Mouse (Mus musculus) forebrain, embryonic 12.5 days (tissue): ENCODE data around the gene Gli1. TPM values are rescaled to one million over a fixed set of nuclear protein-coding genes. Genes with fewer than 3 reads are reported as not detected.
"Not testable (repeated sequence)": the region's sequence is repeated elsewhere in the genome, so short reads cannot be mapped to it uniquely, and the experiment has no call there.

Experiments
- ATAC-seq: fragments of 200-750 bp; cut with Nextera tagmentation; 2 replicates; pipeline ENCODE4 v1.8.0; 2017; ENCODE audit warnings: moderate TSS enrichment; ENCODE audit not compliant: low FRiP score
- H3K27ac ChIP-seq: fragments of 300-500 bp; sonication (generic); 2 replicates; pipeline ENCODE4 v1.5.1; 2016; ENCODE audit warnings: mild to moderate bottlenecking
- H3K27me3 ChIP-seq: fragments of 300-500 bp; sonication (generic); 2 replicates; pipeline ENCODE4 v1.6.1; 2016; ENCODE audit warnings: mild to moderate bottlenecking
- H3K36me3 ChIP-seq: fragments of 300-500 bp; sonication (generic); replicated peaks from 2 replicates; pipeline ENCODE4 v1.6.1; 2016; ENCODE audit warnings: mild to moderate bottlenecking
- H3K4me1 ChIP-seq: fragments of 300-500 bp; sonication (generic); 2 replicates; pipeline ENCODE4 v1.6.1; 2016
- H3K4me2 ChIP-seq: fragments of 300-500 bp; sonication (generic); 2 replicates; pipeline ENCODE4 v1.6.1; 2016; ENCODE audit warnings: mild to moderate bottlenecking, moderate library complexity
- H3K4me3 ChIP-seq: fragments of 300-500 bp; sonication (generic); replicated peaks from 2 replicates; pipeline ENCODE4 v1.5.1; 2016; ENCODE audit warnings: mild to moderate bottlenecking
- H3K9ac ChIP-seq: fragments of 300-500 bp; sonication (generic); 2 replicates; pipeline ENCODE4 v1.6.1; 2016; ENCODE audit warnings: mild to moderate bottlenecking
- H3K9me3 ChIP-seq: fragments of 300-500 bp; sonication (generic); 2 replicates; pipeline ENCODE4 v1.6.1; 2016
- WGBS: fragments of 180-500 bp; shearing (Covaris S2); methylation state at CpG from one replicate; pipeline ENCODE4 v1.1.7; 2016; 5-methylcytosine and 5-hydroxymethylcytosine counted together
- polyA plus RNA-seq: library from polyadenylated mRNA; unstranded; fragments of >200 nt; fragmentation: Nextera tagmentation; extraction: Ambion mirVana; gene quantifications from 2 replicates; pipeline ENCODE4 v1.2.1, GENCODE M21; 2016

Gene Gli1
- polyA plus RNA-seq, 1 experiment from 2014 or later: 3.6 TPM

DNA sequence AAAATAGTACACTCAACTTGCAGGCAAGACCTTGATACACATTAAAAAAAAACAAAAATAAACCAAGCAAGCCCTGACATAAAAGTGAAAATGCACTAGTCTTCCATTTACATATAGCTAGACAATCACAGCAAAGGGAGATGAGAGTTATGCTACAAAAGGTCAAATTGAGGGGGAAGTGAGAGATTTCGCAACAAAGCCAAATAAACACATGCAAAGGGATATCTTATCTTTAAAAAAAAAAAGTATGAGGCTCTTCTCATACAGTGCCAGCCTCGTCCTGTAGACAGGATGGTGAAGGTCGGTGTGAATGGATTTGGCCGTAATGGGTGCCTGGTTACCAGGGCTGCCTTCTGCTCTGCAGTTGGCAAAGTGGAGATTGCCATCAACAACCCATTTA is 28.9 kb downstream of the Gli1 start:
- no peak overlapping the region for H3K4me3 ChIP-seq
- no peak for ATAC-seq
- H3K4me1 ChIP-seq: peaks cover 12% of the 10 kb centered on the region
- H3K27ac ChIP-seq: no peak overlapping the region
- WGBS: 80% methylated on average over 4 of the region's 4 CpGs
- no peak overlapping the region for H3K4me2 ChIP-seq
- no peak overlapping the region for H3K9ac ChIP-seq
- no peaks in the 10 kb centered on the region for H3K9me3 ChIP-seq
- H3K36me3 ChIP-seq: peaks cover 18% of the 10 kb centered on the region
- H3K27me3 ChIP-seq: no peaks in the 10 kb centered on the region

DNA sequence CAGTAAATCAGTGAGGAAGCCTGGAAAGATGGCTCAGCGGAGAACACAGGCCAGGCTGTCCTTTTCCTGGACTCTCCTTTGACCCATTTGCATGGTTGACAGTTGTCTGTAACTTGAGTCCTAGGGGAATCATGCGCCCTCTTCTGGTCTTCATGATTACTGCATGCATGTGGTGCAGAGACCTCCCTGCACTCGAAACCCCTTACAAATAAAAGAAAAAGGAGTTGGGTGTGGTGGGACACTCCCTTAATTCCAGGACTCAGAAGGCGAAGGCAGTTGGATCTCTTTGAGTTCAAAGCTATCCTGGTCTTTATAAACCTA is 29.5 kb downstream of the Gli1 start:
- H3K4me3 ChIP-seq: peak overlapping the region; percentile 79
- H3K4me1 ChIP-seq: peaks cover 12% of the 10 kb centered on the region
- H3K4me2 ChIP-seq: peak overlapping the region; percentile 71
- under 1% methylated on average over 4 of the region's 4 CpGs for WGBS
- H3K27ac ChIP-seq: peak overlapping the region; percentile 75
- no peaks in the 10 kb centered on the region for H3K9me3 ChIP-seq
- no peaks in the 10 kb centered on the region for H3K27me3 ChIP-seq
- ATAC-seq: peak; percentile 64
- peaks cover 24% of the 10 kb centered on the region for H3K36me3 ChIP-seq
- H3K9ac ChIP-seq: peak overlapping the region; percentile 86; the same call in 1 of the 2 replicates

DNA sequence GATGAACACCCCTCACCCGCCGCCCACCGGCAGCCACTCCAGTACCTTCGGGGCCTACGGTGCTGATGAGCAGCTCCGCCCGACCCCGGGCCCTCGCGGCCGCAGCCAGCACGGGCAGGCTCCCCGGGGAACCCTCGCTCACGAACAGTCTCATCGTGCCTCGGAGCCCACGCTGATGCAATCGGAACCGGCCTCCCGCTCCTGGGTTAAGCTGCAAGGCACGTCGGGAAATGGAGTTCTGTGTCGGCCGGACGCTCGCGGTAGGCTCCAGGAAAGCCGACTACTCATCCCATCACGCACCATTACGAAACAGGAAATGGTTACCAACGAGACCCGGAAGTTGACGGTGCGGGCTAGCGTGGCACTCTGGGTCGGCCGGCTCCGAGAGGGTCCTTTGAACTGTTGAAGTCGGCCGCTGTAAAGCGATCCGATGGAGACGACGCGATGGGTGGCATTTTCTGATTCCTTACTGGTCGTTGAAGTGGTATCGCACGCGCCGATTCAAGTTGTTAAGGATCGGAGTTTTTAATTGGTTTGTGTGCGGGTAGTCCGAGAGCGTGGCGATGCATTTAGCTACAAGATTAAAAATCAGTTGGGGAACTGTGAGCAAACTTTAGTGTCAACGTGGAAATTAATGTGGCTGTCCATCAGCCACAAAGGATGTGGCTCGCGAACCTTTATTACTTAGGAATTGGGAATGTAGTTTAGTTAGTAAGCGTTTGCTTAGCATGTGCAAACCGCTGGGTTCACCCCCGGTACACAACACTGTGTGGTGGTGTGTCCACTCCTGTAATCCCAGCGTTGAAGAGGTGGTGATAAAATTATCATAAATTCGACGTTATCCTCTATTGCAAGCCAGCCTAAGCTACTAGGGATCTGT is 30.1 kb downstream of the Gli1 start, which contains the start of gene Mars:
Mars (minus strand) TSS at position 311 of the 880 bp plus-strand sequence.
- Histone ChIP-seq H3K9me3 (no peaks in the 10 kb centered on the region), H3K4me2 (peak within 1 kb of the TSS; percentile 71), H3K36me3 (peaks cover 30% of the 10 kb centered on the region), H3K4me1 (peaks cover 12% of the 10 kb centered on the region), H3K9ac (peak within 1 kb of the TSS; percentile 86), H3K27me3 (no peaks in the 10 kb centered on the region), H3K4me3 (peak within 1 kb of the TSS; percentile 79), H3K27ac (peak within 1 kb of the TSS; percentile 75)
- under 1% methylated on average over 65 of the region's 65 CpGs for WGBS
- ATAC-seq: peak; percentile 96

DNA sequence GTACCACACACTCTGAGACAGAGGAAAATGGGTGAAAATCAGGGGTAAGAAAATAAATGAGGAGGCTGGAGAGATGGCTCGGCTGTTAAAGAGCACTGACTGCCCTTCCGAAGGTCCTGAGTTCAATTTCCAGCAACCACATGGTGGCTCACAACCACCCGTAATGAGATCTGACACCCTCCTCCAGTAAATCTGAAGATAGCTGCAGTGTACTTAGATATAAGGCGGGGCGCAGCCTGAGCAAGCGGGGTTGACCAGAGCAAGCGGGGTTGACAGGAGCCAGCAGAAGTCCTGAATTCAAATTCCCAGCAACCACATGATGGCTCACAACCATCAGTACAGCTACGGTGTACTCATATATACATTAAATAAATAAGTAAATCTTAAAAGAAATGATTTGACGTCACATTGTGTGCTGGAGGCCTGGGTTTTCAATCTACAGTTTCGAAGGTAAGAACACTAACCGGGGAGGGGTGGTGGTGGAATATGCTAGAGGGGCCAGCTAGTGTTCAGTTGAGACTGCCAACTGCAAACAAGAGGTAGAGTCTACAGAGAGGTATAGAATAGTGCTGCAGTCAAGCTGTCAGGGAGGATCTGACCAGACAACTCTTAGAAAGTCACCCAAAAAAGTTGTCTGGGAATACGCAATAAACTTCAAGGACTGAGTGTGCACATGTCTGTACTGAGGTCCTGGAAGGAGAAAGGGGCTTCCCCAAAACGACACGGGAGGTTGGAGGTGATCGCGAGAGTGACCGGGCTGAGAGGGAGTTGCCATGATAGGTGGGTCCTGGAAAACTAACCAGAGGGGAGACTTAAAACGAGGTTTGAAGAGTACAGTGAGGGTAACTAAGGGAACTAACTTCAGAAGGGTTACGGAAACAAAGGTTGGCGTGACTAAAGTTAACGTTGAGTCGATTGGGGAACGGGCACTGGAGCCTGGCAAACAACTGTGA is 31.0 kb downstream of the Gli1 start:
- Histone ChIP-seq H3K4me1 (peaks cover 12% of the 10 kb centered on the region), H3K36me3 (peaks cover 39% of the 10 kb centered on the region), H3K9ac (peak overlapping the region; percentile 86), H3K4me2 (peak overlapping the region; percentile 71), H3K27ac (peak overlapping the region; percentile 57; the same call in 1 of the 2 replicates), H3K9me3 (no peaks in the 10 kb centered on the region), H3K27me3 (no peaks in the 10 kb centered on the region), H3K4me3 (peak overlapping the region; percentile 79)
- WGBS: 39% methylated on average over 23 of the region's 23 CpGs
- peak; percentile 52 for ATAC-seq

DNA sequence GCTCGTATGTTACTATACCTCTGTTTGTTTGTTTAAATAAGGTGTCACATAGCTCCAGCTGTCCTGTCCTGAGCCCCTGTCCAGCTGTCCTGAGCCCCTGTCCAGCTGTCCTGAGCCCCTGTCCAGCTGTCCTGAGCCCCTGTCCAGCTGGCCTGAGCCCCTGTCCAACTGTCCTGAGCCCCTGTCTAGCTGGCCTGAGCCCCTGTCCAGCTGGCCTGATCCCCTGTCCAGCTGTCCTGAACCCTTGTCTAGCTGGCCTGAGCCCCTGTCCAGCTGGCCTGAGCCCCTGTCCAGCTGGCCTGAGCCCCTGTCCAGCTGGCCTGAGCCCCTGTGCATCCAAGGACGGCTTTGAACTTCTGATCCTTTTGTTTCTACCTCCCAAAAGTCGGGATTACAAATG is 32.6 kb downstream of the Gli1 start:
- 79% methylated on average over 3 of the region's 3 CpGs for WGBS
- peaks cover 55% of the 10 kb centered on the region for H3K36me3 ChIP-seq
- H3K9me3 ChIP-seq, H3K4me2 ChIP-seq, H3K27me3 ChIP-seq, H3K4me3 ChIP-seq, ATAC-seq, H3K9ac ChIP-seq, H3K27ac ChIP-seq: not testable (repeated sequence)
- peaks cover 12% of the 10 kb centered on the region for H3K4me1 ChIP-seq

DNA sequence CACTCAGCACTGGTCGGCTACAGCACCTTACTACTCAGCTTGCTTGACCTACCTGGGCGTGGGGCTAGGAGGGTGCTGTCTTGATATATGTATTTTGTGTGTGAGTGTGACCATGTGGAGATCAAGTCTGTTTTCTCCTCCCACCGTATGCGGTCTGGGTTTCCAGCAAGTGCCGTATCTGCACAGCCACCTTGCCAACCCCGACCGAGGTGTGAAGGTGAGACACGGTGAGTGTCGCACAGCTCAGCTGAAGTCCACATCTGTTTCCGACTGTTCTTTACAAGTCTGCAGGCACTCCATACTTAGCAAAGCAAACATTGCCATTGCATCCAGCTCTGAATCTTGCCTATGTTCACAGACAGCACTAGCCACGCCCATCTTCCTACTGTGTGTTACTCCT is 38.6 kb downstream of the Gli1 start:
- no peaks in the 10 kb centered on the region for H3K27me3 ChIP-seq
- no peak overlapping the region for H3K9ac ChIP-seq
- H3K27ac ChIP-seq: no peak overlapping the region
- peaks cover 99% of the 10 kb centered on the region for H3K36me3 ChIP-seq
- no peaks in the 10 kb centered on the region for H3K4me1 ChIP-seq
- no peak for ATAC-seq
- no peak overlapping the region for H3K4me3 ChIP-seq
- WGBS: 96% methylated on average over 11 of the region's 11 CpGs
- H3K9me3 ChIP-seq: no peaks in the 10 kb centered on the region
- no peak overlapping the region for H3K4me2 ChIP-seq

DNA sequence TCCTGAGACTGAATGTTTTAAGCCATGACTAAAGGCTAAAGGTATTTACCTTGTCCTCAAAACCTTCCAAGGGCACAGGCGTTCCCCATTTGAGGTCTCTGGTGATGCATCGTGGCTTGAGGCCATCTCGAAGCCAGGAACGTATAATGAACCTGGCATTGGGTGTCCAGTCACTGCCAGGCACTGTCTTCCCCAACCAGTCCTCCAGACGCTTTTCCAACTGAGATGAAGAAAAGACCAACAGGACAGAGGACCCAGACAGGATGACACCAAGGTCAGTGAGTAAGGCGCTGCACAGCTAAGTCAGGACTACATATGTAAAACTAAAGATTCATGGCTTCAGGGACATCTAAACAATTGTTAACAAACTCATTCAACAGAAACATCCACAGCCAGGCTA is 41.4 kb downstream of the Gli1 start:
- no peak overlapping the region for H3K4me3 ChIP-seq
- H3K27ac ChIP-seq: no peak overlapping the region
- H3K4me2 ChIP-seq: no peak overlapping the region
- WGBS: 95% methylated on average over 6 of the region's 6 CpGs
- no peaks in the 10 kb centered on the region for H3K4me1 ChIP-seq
- peaks cover 99% of the 10 kb centered on the region for H3K36me3 ChIP-seq
- H3K9me3 ChIP-seq: no peaks in the 10 kb centered on the region
- H3K27me3 ChIP-seq: no peaks in the 10 kb centered on the region
- no peak overlapping the region for H3K9ac ChIP-seq
- ATAC-seq: no peak

DNA sequence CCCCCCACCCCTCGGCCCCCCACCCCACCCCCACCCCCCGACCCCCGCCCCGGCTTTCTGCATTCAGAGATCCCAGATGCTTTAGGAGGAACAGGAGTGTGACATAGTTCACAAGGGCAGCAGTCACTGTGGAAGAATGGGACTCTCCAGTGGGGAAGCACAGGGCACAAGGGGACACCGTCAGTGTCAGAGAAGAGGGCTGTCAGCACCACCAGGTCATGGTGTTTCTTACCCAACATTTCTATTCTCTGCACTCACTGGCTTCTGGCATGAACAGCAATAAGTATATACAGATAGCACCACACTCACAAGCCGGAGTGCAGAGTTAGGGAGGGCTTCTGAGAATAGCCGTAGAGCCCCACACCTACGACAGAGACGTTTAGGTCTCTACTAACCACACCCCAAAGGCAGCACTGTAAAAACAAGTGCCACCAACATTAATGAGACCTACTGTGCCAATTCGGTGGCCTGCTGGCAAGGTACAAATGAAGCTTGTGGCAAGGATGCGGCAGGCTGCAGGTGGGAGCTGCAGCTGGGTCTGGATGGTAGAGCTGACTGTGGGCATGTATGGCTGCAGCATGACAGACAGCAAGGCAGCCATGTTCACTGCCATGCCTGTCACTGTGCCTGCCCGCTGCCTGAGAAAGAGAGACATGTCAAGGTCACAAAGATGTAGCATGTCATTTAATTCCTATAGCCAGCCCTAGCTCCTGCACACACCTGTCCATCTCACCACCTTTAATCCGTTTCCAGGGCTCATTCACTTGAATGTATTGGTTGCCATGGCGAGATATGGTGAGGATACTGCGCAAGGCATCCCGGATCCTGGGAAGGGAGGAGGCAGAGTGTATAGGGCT is 44.5 kb downstream of the Gli1 start:
- Histone ChIP-seq H3K27me3 (no peaks in the 10 kb centered on the region), H3K9me3 (no peaks in the 10 kb centered on the region), H3K27ac (no peak overlapping the region), H3K4me2 (no peak overlapping the region), H3K4me1 (peaks cover 6% of the 10 kb centered on the region), H3K4me3 (no peak overlapping the region), H3K9ac (no peak overlapping the region), H3K36me3 (peaks cover 91% of the 10 kb centered on the region)
- 93% methylated on average over 16 of the region's 16 CpGs for WGBS
- ATAC-seq: no peak

DNA sequence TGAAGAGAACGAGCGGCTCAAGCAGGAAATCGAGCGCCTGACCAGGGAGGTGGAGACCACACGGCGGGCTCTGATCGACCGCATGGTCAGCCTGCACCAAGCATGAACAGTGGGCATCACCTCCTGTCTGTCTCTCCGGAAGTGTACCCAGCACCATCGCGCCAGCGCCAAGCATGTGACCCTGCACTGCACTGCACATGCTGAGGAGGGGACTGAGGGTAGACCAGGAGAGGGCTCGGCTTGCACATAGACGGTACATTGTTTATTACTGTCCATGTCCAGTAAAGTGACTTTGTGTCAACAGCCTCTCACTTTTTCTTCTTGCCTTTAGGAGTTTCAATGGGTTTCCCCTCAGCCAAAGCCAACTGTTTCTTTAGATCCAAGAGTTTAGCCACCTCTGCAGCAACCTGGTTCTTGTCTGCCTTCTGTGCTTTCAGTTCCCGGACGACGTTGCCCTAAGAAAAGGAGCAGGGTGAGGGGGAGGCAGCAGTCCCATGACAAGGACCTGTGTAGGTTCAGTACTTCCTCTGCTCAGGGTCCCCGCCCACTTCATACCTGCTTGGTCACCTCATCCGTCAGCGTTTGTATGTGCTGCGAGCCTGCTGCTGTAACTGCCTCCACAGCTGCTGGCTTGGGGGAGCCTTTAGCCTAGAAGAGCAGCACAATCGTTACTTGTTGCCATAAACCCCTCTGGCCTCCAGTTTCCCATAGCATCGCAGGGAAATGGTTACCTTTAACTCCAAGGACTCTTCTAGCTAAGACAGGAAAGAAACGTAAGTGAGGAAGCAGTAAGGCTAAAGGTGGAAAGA is 45.6 kb downstream of the Gli1 start:
- Histone ChIP-seq H3K9ac (no peak overlapping the region), H3K4me1 (peaks cover 17% of the 10 kb centered on the region), H3K27ac (no peak overlapping the region), H3K27me3 (no peaks in the 10 kb centered on the region), H3K36me3 (peaks cover 81% of the 10 kb centered on the region), H3K4me2 (no peak overlapping the region), H3K4me3 (no peak overlapping the region), H3K9me3 (no peaks in the 10 kb centered on the region)
- WGBS: 92% methylated on average over 24 of the region's 24 CpGs
- no peak for ATAC-seq

DNA sequence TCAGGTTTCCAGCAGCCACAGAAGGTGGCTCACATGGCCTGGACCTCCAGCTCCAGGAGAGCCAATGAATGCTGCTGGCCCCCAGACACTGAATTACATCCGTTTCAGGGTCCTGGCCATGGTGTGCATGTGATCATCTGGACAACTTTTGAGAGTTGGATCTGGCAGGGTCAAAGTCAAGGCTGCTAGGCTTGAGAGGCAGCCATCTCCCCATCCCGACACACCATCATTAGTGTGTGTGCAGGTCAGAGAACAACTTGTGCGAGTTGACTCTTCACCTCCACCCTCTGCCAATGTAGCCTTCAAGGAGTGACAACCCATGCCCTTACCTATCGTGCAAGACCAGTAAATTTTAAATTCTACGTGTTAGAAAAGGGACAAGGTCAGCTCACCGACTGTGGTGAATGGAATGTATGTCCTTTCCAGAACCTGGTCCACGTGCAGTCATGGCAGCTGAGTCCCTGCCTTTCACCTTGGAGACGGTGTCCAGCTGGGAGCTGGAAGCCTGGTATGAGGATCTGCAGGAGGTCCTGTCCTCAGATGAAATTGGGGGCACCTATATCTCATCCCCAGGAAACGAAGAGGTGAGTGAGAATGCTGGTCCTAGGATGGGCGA is 46.8 kb downstream of the Gli1 start:
- H3K4me3 ChIP-seq: no peak overlapping the region
- H3K4me1 ChIP-seq: peaks cover 21% of the 10 kb centered on the region

DNA sequence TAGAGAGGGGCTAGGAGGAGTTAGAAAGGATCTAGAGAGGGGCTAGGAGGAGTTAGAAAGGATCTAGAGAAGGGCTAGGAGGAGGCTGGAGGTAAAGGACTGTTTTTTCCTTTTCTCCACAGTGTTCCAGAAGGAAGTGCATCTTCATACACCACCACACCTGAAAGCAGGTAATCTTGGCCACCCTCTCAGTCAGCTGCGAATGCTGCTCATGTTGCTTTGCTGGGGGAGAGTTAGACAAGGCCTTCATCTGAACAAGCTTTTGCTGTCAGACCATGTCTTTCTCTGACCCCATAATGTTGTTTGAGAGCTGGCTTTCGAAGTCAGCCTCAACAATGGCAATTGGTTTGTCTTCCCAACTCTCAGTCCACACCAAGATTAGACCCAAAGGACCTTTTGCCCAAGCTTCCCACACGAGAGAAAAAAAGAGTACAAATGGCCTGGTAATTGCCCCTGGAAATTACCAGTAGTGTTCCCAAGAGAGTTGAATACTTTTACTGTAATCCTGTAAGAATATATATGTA is 48.1 kb downstream of the Gli1 start:
- Histone ChIP-seq H3K36me3 (peaks cover 55% of the 10 kb centered on the region), H3K4me2 (no peak overlapping the region), H3K9ac (no peak overlapping the region), H3K27me3 (no peaks in the 10 kb centered on the region), H3K27ac (no peak overlapping the region), H3K4me1 (peaks cover 29% of the 10 kb centered on the region), H3K4me3 (no peak overlapping the region), H3K9me3 (no peaks in the 10 kb centered on the region)
- WGBS: 88% methylated on average over 3 of the region's 3 CpGs
- ATAC-seq: no peak

More for the DNA sequence above, 46.8 kb downstream of the Gli1 start:
- no peak overlapping the region for H3K9ac ChIP-seq
- WGBS: 90% methylated on average over 10 of the region's 10 CpGs
- H3K27ac ChIP-seq: no peak overlapping the region
- H3K4me2 ChIP-seq: no peak overlapping the region
- H3K9me3 ChIP-seq: no peaks in the 10 kb centered on the region
- H3K36me3 ChIP-seq: peaks cover 69% of the 10 kb centered on the region
- H3K27me3 ChIP-seq: no peaks in the 10 kb centered on the region
- no peak for ATAC-seq
